Comparison of ENCODE assay signal across 24 mouse cellular contexts in the genomic region with DNA sequence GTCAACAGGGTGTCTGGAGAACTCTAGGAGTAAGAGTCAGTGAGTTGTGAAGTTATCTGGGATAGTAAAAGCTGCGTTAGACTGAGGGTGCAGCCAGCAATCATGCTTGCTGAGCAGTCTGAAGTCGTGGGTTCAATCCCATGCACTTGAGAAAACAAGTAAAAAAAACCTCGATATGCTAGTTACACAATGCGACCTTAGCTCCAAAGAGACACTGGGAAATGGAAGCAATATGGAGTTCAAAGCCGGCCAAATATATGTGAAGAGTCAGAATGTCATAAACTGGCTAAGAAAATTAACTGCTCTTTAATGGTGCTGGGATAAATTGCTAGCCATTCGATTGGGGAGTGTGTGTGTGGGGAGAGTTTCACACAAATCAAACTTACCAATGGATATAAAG. TPM values are rescaled to one million over a fixed set of nuclear protein-coding genes. Genes with fewer than 3 reads are reported as not detected.
DNase-seq lines count a peak whose midpoint lies in the region; ATAC-seq and TF ChIP-seq lines count a peak whose summit lies in the region.
"Had no signal": no experiment of that assay in that cellular context is flagged by ENCODE, and none has a peak within 500 bp of the region (broad histone marks: within the 10 kb centered on the region; RNA-seq: fewer than 3 reads in every experiment).

No protein-coding gene starts in this region.

- intact Hi-C loops in heart, adult 2 months (cut with DNase I), result loop anchor here (5.0 kb wide), 1 partner anchor 35 kb away; no protein-coding TSS in a partner anchor
- intact Hi-C loops in heart, postnatal 10 days (cut with DNase I), result no loop called here

- H3K4me3 ChIP-seq in heart, adult 2 months, result 0 out of 2 replicates have a peak overlapping the region, but pooled peaks have one; percentile 6
- no peak overlapping the region for H3K4me3 ChIP-seq in heart, embryonic 11.5 days (ENCODE audit: low read depth, low read length)
- H3K4me3 ChIP-seq in heart, embryonic 13.5 days, result no peak overlapping the region
- no peak overlapping the region for H3K4me3 ChIP-seq in heart, postnatal 0 days (ENCODE audit: low read depth, low read length)
- H3K4me3 ChIP-seq: forebrain, embryonic 10.5 days; forebrain, embryonic 13.5 days; hindbrain, embryonic 10.5 days; hindbrain, embryonic 13.5 days; intestine, embryonic 15.5 days had no signal

- H3K9ac ChIP-seq in heart, adult 2 months (ENCODE audit: low read depth, low read length), result no peak overlapping the region
- no peak overlapping the region for H3K9ac ChIP-seq in heart, embryonic 11.5 days (ENCODE audit: low read depth, low read length)
- no peak overlapping the region for H3K9ac ChIP-seq in heart, embryonic 13.5 days
- H3K9ac ChIP-seq in heart, postnatal 0 days (replicated peaks; ENCODE audit: low read depth, low read length), result no peak overlapping the region
- H3K9ac ChIP-seq: forebrain, embryonic 13.5 days; hindbrain, embryonic 13.5 days; intestine, embryonic 15.5 days had no signal

- H3K4me2 ChIP-seq in heart, embryonic 11.5 days, result no peak overlapping the region
- H3K4me2 ChIP-seq in heart, embryonic 13.5 days, result no peak overlapping the region
- peak overlapping the region; percentile 28; the same call in 1 of the 2 replicates for H3K4me2 ChIP-seq in heart, postnatal 0 days (ENCODE audit: low read depth, low read length)
- H3K4me2 ChIP-seq: forebrain, embryonic 13.5 days; hindbrain, embryonic 13.5 days; intestine, embryonic 15.5 days had no signal

- DNase-seq in heart, adult 2 months, result no peak
- no peak for DNase-seq in heart, postnatal 10 days
- no peak for DNase-seq in heart, postnatal 0 days (ENCODE audit: low spot score)
- DNase-seq in heart, adult 11 months, result no peak
- DNase-seq: adrenal gland, postnatal 10 days; adrenal gland, postnatal 36 days; cerebellum, adult 18-20 months; cerebellum, adult 9-10 months; cerebellum, postnatal 14 days; gastrocnemius, postnatal 10 days; gastrocnemius, postnatal 36 days; heart, postnatal 36 days; kidney, adult 11 months; kidney, adult 8-10 months had no signal

- H3K4me1 ChIP-seq in heart, adult 2 months (ENCODE audit: control insufficient read depth, insufficient read depth, low read length), result peaks cover 16% of the 10 kb centered on the region
- H3K4me1 ChIP-seq in heart, embryonic 11.5 days (ENCODE audit: control insufficient read depth, insufficient read depth, low read length), result peaks cover 33% of the 10 kb centered on the region
- H3K4me1 ChIP-seq in heart, embryonic 13.5 days, result peaks cover 78% of the 10 kb centered on the region
- H3K4me1 ChIP-seq in heart, postnatal 0 days (ENCODE audit: control insufficient read depth, insufficient read depth), result peaks cover 31% of the 10 kb centered on the region
- H3K4me1 ChIP-seq: forebrain, embryonic 10.5 days; hindbrain, embryonic 10.5 days; hindbrain, embryonic 13.5 days had no signal

- H3K27me3 ChIP-seq in heart, adult 2 months (ENCODE audit: control insufficient read depth, insufficient read depth, low read length), result no peaks in the 10 kb centered on the region
- no peaks in the 10 kb centered on the region for H3K27me3 ChIP-seq in heart, embryonic 11.5 days (ENCODE audit: control insufficient read depth, insufficient read depth, low read length)
- no peaks in the 10 kb centered on the region for H3K27me3 ChIP-seq in heart, embryonic 13.5 days (replicated peaks)
- H3K27me3 ChIP-seq in heart, postnatal 0 days (ENCODE audit: control insufficient read depth, insufficient read depth, low read length), result no peaks in the 10 kb centered on the region
- H3K27me3 ChIP-seq: forebrain, embryonic 13.5 days; hindbrain, embryonic 13.5 days; intestine, embryonic 15.5 days had no signal

- no peak for TF ChIP-seq CTCF in heart, adult 2 months (IDR thresholded peaks at IDR 0.05)
- no peak for TF ChIP-seq CTCF in heart, postnatal 0 days (IDR thresholded peaks at IDR 0.05; ENCODE audit: low read depth)

- TF ChIP-seq EP300 in heart, adult 2 months (IDR thresholded peaks at IDR 0.05; ENCODE audit: insufficient read depth, low read depth, low read length), result no peak
- no peak for TF ChIP-seq EP300 in heart, postnatal 0 days (IDR thresholded peaks at IDR 0.05; ENCODE audit: low read depth)

- H3K36me3 ChIP-seq in heart, adult 2 months (ENCODE audit: control insufficient read depth, insufficient read depth, low read length), result peaks cover 4% of the 10 kb centered on the region
- H3K36me3 ChIP-seq in heart, embryonic 11.5 days (ENCODE audit: control insufficient read depth, insufficient read depth, low read length), result no peaks in the 10 kb centered on the region
- H3K36me3 ChIP-seq in heart, embryonic 13.5 days, result no peaks in the 10 kb centered on the region
- no peaks in the 10 kb centered on the region for H3K36me3 ChIP-seq in heart, postnatal 0 days (replicated peaks; ENCODE audit: control insufficient read depth, insufficient read depth, low read length)
- H3K36me3 ChIP-seq: forebrain, embryonic 10.5 days; hindbrain, embryonic 10.5 days; hindbrain, embryonic 13.5 days; intestine, embryonic 15.5 days had no signal

- no peak for TF ChIP-seq POLR2A in heart, adult 2 months (IDR thresholded peaks at IDR 0.05; ENCODE audit: insufficient read depth, low read depth, low read length)

- no peaks in the 10 kb centered on the region for H3K9me3 ChIP-seq in heart, embryonic 11.5 days (replicated peaks; ENCODE audit: control insufficient read depth, low read length)
- 0 out of 2 replicates have a peak, but pooled peaks cover 5% of the 10 kb centered on the region for H3K9me3 ChIP-seq in heart, embryonic 13.5 days
- H3K9me3 ChIP-seq in heart, postnatal 0 days (replicated peaks; ENCODE audit: control insufficient read depth, low read length), result no peaks in the 10 kb centered on the region
- H3K9me3 ChIP-seq: forebrain, embryonic 13.5 days; hindbrain, embryonic 13.5 days; intestine, embryonic 15.5 days had no signal

- 81% methylated on average over 6 of the region's 6 CpGs for WGBS in heart, adult 2 months
- 78% methylated on average over 6 of the region's 6 CpGs for WGBS in heart, embryonic 11.5 days (ENCODE audit: insufficient replicate concordance)
- 76% methylated on average over 6 of the region's 6 CpGs for whole genome bisulfite sequencing in heart, embryonic 13.5 days
- 66% methylated on average over 6 of the region's 6 CpGs for WGBS in heart, postnatal 0 days

- H3K27ac ChIP-seq in heart, adult 2 months, result peak overlapping the region; percentile 95
- no peak overlapping the region for H3K27ac ChIP-seq in heart, embryonic 11.5 days (ENCODE audit: low read depth, low read length)
- H3K27ac ChIP-seq in heart, embryonic 13.5 days (replicated peaks), result peak overlapping the region; percentile 37
- H3K27ac ChIP-seq in heart, postnatal 0 days (ENCODE audit: low read depth), result peak overlapping the region; percentile 100
- H3K27ac ChIP-seq: forebrain, embryonic 10.5 days; forebrain, embryonic 13.5 days; hindbrain, embryonic 10.5 days; hindbrain, embryonic 13.5 days; intestine, embryonic 15.5 days had no signal

- no peaks in the 10 kb centered on the region for H3K79me2 ChIP-seq in heart, adult 2 months (replicated peaks; ENCODE audit: control insufficient read depth, insufficient read depth, low read length)

- ATAC-seq in heart, embryonic 11.5 days (replicated peaks; ENCODE audit: insufficient number of reproducible peaks, low FRiP score, low TSS enrichment), result no peak
- ATAC-seq in heart, embryonic 13.5 days (ENCODE audit: extremely low read depth, insufficient number of reproducible peaks, low FRiP score, low TSS enrichment), result no peak
- no peak for ATAC-seq in heart, postnatal 0 days (ENCODE audit: insufficient read depth, low read depth)
- ATAC-seq: activated CD4-positive, CD25-positive, alpha-beta regulatory T cell, adult 4 months; forebrain, embryonic 13.5 days; forebrain, embryonic 16.5 days; hindbrain, embryonic 16.5 days; intestine, embryonic 15.5 days had no signal

RNA-seq across cellular contexts. Expression of gene Slc38a2, which starts 47.5 kb away (rescaled TPM):
- 100 to 1,000 TPM; 149 to 209 TPM for total RNA-seq in heart, adult 2 months (2021)
- 59.3 and 109 TPM in 2 replicates for polyA plus RNA-seq in heart, adult 2 months (2012; rRNA removed)
- 139 and 157 TPM in 2 replicates for polyA plus RNA-seq in heart, embryonic 11.5 days (2014; fragmentation: Nextera tagmentation; extraction: Ambion mirVana)
- polyA plus RNA-seq in heart, embryonic 13.5 days (2015; fragmentation: Nextera tagmentation; extraction: Ambion mirVana), result 115 and 119 TPM in 2 replicates
- total RNA-seq in heart, postnatal 10 days (2021), result 100 to 1,000 TPM; 312 to 340 TPM
- total RNA-seq in heart, postnatal 0 days (2014; rRNA removed; ENCODE audit: low replicate concordance), result 225 and 263 TPM in 2 replicates
- polyA plus RNA-seq in heart, postnatal 0 days (2015; fragmentation: Nextera tagmentation; extraction: Ambion mirVana), result 130 and 144 TPM in 2 replicates
